Mouse (Mus musculus) lung, postnatal 0 days (tissue): Measurements from ENCODE around the gene Kcnq1.

Experiments used
- CTCF ChIP-seq: IDR thresholded peaks from 2 replicates; pipeline ENCODE4 v1.5.1; 2016; ENCODE audit warnings: antibody characterized with exemption, mild to moderate bottlenecking
- EP300 ChIP-seq: IDR thresholded peaks from 2 replicates; pipeline ENCODE4 v1.6.1; 2016; ENCODE audit warnings: antibody characterized with exemption, mild to moderate bottlenecking, control low read depth

GRCm38 (mm10) chr7:143138789-143139188 lies 32.6 kb downstream of the Kcnq1 start:
- peak; percentile 87 for TF ChIP-seq CTCF
- TF ChIP-seq EP300, result no peak
